Mouse (Mus musculus): ENCODE results near the gene Iqschfp. TPM values are rescaled to one million over a fixed set of nuclear protein-coding genes. Genes with fewer than 3 reads are reported as not detected.

Iqschfp gene
- polyA plus RNA-seq, 2 experiments = 0.33 TPM; not detected in 1

GRCm38 (mm10) chr3:67961934-67962639 is 70.1 kb downstream of the Iqschfp start:
- ATAC-seq (ENCODE audit: low FRiP score, low read depth) (no peak), DNase-seq (ENCODE audit: low spot score) (no peak)
- H3K9ac ChIP-seq (ENCODE audit: low read depth, low read length, severe bottlenecking) = no peak overlapping the region
- no peak for TF ChIP-seq POLR2A (IDR thresholded peaks at IDR 0.05; ENCODE audit: borderline replicate concordance, extremely low read depth, insufficient read depth, insufficient read length)
- no peaks in the 10 kb centered on the region for H3K4me1 ChIP-seq (ENCODE audit: control insufficient read depth, insufficient read depth, low read length)
- no peak overlapping the region for H3K4me3 ChIP-seq (replicated peaks; ENCODE audit: low read length)
- no peaks in the 10 kb centered on the region for H3K9me3 ChIP-seq (ENCODE audit: control insufficient read depth, low read length)
- 87% methylated on average over 6 of the region's 6 CpGs for WGBS
- no peak overlapping the region for H3K27ac ChIP-seq (replicated peaks; ENCODE audit: low read depth, low read length)
- H3K27me3 ChIP-seq (ENCODE audit: control insufficient read depth, insufficient read depth, low read length) = no peaks in the 10 kb centered on the region
- H3K36me3 ChIP-seq (ENCODE audit: control insufficient read depth, insufficient read depth, low read length) = no peaks in the 10 kb centered on the region
- no peak overlapping the region for H3K4me2 ChIP-seq (replicated peaks; ENCODE audit: low read depth, low read length, severe bottlenecking)

- Histone ChIP-seq H3K27ac (replicated peaks; ENCODE audit: low read depth, low read length) (no peak overlapping the region), H3K4me2 (replicated peaks; ENCODE audit: low read depth, low read length, severe bottlenecking) (no peak overlapping the region), H3K4me3 (replicated peaks; ENCODE audit: low read length) (no peak overlapping the region), H3K4me1 (ENCODE audit: control insufficient read depth, insufficient read depth, low read length) (no peaks in the 10 kb centered on the region), H3K9ac (ENCODE audit: low read depth, low read length, severe bottlenecking) (no peak overlapping the region), H3K9me3 (ENCODE audit: control insufficient read depth, low read length) (no peaks in the 10 kb centered on the region), H3K27me3 (ENCODE audit: control insufficient read depth, insufficient read depth, low read length) (no peaks in the 10 kb centered on the region), H3K36me3 (ENCODE audit: control insufficient read depth, insufficient read depth, low read length) (no peaks in the 10 kb centered on the region)
- ATAC-seq (ENCODE audit: low FRiP score, low read depth) (no peak), DNase-seq (ENCODE audit: low spot score) (no peak)
- 93% methylated on average over 2 of the region's 2 CpGs for WGBS
- no peak for TF ChIP-seq POLR2A (IDR thresholded peaks at IDR 0.05; ENCODE audit: borderline replicate concordance, extremely low read depth, insufficient read depth, insufficient read length)
Measured at GRCm38 (mm10) chr3:67974340-67974998, 82.4 kb downstream of the Iqschfp start.

GRCm38 (mm10) chr3:67980006-67980405 is 88.0 kb downstream of the Iqschfp start:
- no peak for ATAC-seq (ENCODE audit: low FRiP score, low read depth)
- Histone ChIP-seq H3K4me3 (replicated peaks; ENCODE audit: low read length) (no peak overlapping the region), H3K27ac (replicated peaks; ENCODE audit: low read depth, low read length) (no peak overlapping the region), H3K36me3 (ENCODE audit: control insufficient read depth, insufficient read depth, low read length) (no peaks in the 10 kb centered on the region), H3K4me1 (ENCODE audit: control insufficient read depth, insufficient read depth, low read length) (no peaks in the 10 kb centered on the region), H3K27me3 (ENCODE audit: control insufficient read depth, insufficient read depth, low read length) (no peaks in the 10 kb centered on the region), H3K9me3 (ENCODE audit: control insufficient read depth, low read length) (no peaks in the 10 kb centered on the region), H3K4me2 (replicated peaks; ENCODE audit: low read depth, low read length, severe bottlenecking) (no peak overlapping the region), H3K9ac (ENCODE audit: low read depth, low read length, severe bottlenecking) (no peak overlapping the region)
- TF ChIP-seq POLR2A (IDR thresholded peaks at IDR 0.05; ENCODE audit: borderline replicate concordance, extremely low read depth, insufficient read depth, insufficient read length) = no peak
- 76% methylated on average over 1 of the region's 1 CpGs for WGBS
- no peak for DNase-seq (ENCODE audit: low spot score)

- ATAC-seq (ENCODE audit: low FRiP score, low read depth) (no peak), DNase-seq (ENCODE audit: low spot score) (no peak)
- Histone ChIP-seq H3K4me3 (replicated peaks; ENCODE audit: low read length) (no peak overlapping the region), H3K9me3 (ENCODE audit: control insufficient read depth, low read length) (no peaks in the 10 kb centered on the region), H3K9ac (ENCODE audit: low read depth, low read length, severe bottlenecking) (no peak overlapping the region), H3K4me2 (replicated peaks; ENCODE audit: low read depth, low read length, severe bottlenecking) (no peak overlapping the region), H3K36me3 (ENCODE audit: control insufficient read depth, insufficient read depth, low read length) (no peaks in the 10 kb centered on the region), H3K4me1 (ENCODE audit: control insufficient read depth, insufficient read depth, low read length) (no peaks in the 10 kb centered on the region), H3K27ac (replicated peaks; ENCODE audit: low read depth, low read length) (no peak overlapping the region), H3K27me3 (ENCODE audit: control insufficient read depth, insufficient read depth, low read length) (no peaks in the 10 kb centered on the region)
- TF ChIP-seq POLR2A (IDR thresholded peaks at IDR 0.05; ENCODE audit: borderline replicate concordance, extremely low read depth, insufficient read depth, insufficient read length) = no peak
- WGBS = 37% methylated on average over 12 of the region's 12 CpGs
Measured at GRCm38 (mm10) chr3:67983329-67983728, 91.3 kb downstream of the Iqschfp start.

GRCm38 (mm10) chr3:68002415-68002814 is 110.4 kb downstream of the Iqschfp start:
- no peaks in the 10 kb centered on the region for H3K36me3 ChIP-seq (ENCODE audit: control insufficient read depth, insufficient read depth, low read length)
- WGBS = 87% methylated on average over 4 of the region's 4 CpGs
- H3K4me3 ChIP-seq (replicated peaks; ENCODE audit: low read length) = no peak overlapping the region
- no peak for DNase-seq (ENCODE audit: low spot score)
- H3K9me3 ChIP-seq (ENCODE audit: control insufficient read depth, low read length) = no peaks in the 10 kb centered on the region
- H3K27ac ChIP-seq (replicated peaks; ENCODE audit: low read depth, low read length) = no peak overlapping the region
- ATAC-seq (ENCODE audit: low FRiP score, low read depth) = no peak
- no peak overlapping the region for H3K9ac ChIP-seq (ENCODE audit: low read depth, low read length, severe bottlenecking)
- TF ChIP-seq POLR2A (IDR thresholded peaks at IDR 0.05; ENCODE audit: borderline replicate concordance, extremely low read depth, insufficient read depth, insufficient read length) = no peak
- H3K4me2 ChIP-seq (replicated peaks; ENCODE audit: low read depth, low read length, severe bottlenecking) = no peak overlapping the region
- no peaks in the 10 kb centered on the region for H3K4me1 ChIP-seq (ENCODE audit: control insufficient read depth, insufficient read depth, low read length)
- H3K27me3 ChIP-seq (ENCODE audit: control insufficient read depth, insufficient read depth, low read length) = no peaks in the 10 kb centered on the region

Data from limb, embryonic 14.5 days (tissue).